Mouse (Mus musculus) embryo, embryonic 9.5 days (tissue): ENCODE results near the gene Lrrc4b.
A peak's percentile ranks its signal among the peaks of the same experiment; 100 is the strongest.

Experiments used
- DNase-seq: peaks from one replicate; pipeline ENCODE4 v3.0.0-alpha.2; 2017; ENCODE audit errors: extremely low spot score

The Lrrc4b gene

DNA sequence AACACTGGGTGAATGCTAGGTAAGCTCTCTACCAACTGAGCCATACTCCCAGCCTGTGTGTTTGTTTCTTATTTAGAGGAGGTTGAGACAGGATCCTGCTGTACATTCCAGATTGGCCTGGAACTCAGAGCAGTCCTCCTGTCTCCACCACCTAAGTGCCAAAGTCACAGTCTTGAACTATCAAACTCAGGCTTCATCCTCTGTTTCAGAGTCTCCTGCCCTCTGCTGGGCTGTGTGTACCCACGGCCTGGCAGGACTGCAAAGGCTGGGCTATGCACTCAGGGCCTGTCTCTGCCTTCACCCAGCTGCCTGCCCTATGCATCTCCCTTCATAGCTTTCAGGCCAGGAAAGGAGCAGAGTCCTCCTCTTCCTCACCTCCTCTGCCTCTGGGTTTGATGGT is 7.4 kb downstream of the Lrrc4b start:
- DNase-seq = no peak

DNA sequence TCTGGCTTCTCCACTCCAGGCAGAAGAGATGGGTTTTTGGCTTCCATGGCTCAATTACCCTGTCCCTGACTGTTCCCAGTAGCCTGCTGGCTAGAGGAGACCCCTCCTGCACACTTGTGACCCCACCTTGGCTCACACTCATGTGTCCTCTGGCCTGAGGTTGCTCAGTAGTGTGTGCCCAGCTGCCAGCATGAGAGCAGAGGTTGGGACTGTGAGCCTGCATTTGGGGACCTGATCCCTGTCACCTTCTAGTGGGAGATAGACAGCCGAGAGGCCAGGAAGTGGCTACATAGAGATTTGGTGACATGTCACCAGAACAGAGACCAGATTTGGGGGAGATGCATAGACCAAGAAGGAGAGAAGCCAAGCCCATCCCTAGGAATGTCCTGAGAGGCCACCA is 8.4 kb downstream of the Lrrc4b start:
- no peak for DNase-seq

DNA sequence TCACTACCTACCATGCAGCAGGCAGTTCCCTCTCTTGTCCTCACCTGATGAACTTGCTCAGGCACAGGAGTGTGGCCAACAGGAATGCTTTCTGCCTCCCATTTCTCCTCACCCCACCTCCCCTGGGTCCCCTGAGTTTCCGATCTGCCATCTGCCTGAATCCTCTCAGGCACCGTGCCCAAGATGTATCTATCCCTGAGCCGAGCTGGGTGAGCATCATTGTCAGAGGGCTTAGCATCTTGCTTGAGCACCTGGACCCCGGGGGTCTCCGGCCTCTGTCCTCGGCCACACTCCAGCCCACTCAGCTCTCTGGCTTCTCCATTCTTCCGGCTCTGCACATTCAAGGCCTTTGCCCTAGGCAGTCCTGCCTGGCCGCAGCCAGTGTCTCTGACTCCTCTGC is 9.1 kb downstream of the Lrrc4b start:
- no peak for DNase-seq

DNA sequence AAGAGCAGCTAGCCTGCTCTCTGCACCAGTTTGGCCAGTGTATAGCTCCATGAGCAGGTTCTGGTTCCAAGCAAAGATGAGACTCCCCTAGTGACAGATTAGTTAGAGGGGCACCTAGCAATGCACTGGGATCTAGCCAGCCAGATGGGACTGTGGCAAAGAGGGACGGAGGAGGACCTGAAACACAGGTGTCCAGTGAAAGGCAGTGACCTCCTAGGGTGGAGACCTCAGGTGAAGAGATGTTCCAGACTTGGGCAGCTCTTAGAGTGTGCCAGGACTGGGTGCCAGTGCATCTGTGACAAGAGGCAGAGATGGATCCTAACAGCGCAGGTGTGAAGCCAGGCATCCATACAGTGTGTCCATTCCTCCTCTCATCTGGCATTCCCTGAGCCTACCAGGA is 10.9 kb downstream of the Lrrc4b start:
- no peak for DNase-seq

DNA sequence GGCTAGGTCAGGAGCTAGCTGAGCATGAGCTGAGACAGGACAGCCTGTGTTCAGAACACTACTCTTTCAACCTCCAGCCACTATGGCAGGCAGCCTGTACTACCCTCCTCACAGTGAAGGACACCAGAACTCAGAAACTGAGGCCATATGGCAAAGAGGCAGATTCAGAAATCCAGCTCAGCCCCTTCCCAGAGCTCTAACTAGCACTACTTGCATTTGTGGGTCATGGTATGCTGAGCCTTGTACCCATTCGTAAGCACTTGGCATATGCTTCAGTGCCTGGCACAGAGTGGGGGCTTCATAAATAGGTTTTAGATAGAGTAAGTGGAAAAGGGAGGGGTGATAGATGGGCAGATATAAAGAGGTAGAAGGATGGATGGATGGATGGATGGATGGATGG is 11.7 kb downstream of the Lrrc4b start:
- DNase-seq = no peak

DNA sequence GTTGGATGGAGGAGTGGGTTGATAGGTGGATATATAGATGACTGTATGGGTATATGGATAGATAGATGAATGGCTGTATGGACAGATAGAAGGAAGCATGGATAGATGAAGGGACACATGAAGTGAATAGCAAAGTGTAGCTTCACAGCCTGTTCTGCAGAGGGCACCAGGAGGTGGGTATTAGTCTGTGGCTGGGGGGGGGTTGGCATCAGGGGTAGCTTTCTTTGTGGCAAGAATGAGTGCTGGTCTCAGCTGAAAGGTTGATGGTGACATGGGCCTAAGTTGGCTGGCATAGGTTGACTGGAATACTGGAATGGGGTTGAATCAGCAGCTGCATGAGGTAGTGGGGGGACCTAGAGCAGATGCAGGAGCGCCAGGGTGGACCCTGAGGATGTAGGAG is 12.4 kb downstream of the Lrrc4b start:
- DNase-seq = no peak

DNA sequence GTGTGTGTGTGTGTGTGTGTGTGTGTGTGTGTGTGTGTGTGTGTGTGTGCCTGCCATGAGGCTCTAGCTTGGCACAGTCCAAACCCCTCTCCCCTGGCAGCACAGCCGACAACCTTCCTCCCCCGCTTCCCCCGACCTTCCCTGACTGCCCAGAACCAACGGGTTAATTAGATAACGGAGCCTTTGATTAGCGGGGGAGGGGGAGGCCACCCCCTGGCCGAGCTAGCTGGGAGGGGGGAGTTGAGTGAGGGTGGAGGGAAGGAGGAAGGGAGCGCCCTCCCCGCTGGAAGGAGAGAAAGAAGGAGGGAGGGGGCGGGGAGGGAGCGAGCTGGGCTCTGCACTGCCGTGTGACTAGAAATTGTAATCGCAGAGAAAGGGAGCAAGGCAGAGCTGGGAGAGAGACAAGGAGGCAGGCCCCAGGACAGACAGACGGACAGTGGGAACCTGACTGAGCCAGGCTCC is 12.9 kb downstream of the Lrrc4b start:
- DNase-seq = peak; percentile 54

DNA sequence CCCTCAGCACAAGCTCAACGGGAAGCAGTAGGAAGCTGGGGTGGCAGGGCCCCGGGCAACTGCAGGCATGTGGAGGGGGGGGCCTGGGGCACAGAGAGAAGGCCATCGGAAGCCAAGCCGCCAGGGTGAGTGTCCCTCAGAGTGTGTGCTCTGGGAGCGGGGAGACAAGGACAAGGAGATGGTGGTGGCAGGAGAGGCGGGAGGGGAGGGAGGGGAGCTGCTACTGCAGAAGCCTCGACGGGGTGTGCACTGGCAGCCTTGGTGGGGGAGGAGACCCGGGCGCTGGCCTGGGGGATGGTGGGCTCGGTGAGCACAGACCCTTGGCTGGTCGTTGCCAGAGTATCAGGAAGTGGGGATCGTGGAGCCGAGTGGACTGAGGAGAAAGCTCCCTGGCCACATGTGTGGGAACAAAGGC is 13.6 kb downstream of the Lrrc4b start:
- peak; percentile 53 for DNase-seq

DNA sequence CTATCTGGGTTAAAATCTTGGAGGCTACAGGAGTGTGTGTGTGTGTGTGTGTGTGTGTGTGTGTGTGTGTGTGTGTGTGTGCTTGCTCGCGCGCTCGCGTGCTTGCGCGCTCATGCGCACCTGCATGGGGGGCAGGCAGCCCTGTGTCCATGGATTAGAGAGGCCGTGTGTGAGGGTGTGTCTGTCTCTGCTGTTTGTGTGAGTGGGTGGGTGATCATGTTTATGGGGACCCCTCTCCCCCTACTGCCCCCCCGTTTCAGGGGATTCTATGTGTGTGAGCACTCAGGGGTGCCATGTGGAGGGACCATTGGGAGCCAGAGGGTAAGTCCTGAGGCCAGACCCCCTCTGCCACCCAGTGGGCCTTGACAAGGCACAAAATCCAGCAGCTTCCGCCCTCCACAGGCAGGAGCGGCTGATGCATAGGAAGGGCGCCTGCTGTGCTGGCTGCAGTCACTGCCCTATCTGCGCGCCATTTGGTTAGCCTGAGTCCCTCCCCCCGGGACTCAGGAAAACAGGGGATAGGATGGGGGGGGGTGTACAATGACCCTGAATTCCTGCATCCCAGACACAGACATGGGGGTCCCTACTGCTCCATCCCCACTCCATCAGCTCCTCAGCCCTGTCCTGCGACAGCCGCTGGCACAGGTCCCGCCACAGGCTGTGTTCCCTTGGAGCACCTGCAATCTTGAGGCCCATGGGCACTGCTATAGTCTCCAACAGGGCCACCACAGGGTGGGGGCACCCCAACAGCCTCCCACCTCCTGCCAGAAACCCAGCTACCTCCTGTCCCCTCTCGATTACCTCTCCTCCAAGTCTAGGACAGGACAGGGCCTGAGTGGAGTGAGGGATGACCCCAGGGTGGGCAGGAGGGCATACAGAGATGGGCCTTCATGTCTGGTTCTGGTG is 14.7 kb downstream of the Lrrc4b start:
- no peak for DNase-seq

DNA sequence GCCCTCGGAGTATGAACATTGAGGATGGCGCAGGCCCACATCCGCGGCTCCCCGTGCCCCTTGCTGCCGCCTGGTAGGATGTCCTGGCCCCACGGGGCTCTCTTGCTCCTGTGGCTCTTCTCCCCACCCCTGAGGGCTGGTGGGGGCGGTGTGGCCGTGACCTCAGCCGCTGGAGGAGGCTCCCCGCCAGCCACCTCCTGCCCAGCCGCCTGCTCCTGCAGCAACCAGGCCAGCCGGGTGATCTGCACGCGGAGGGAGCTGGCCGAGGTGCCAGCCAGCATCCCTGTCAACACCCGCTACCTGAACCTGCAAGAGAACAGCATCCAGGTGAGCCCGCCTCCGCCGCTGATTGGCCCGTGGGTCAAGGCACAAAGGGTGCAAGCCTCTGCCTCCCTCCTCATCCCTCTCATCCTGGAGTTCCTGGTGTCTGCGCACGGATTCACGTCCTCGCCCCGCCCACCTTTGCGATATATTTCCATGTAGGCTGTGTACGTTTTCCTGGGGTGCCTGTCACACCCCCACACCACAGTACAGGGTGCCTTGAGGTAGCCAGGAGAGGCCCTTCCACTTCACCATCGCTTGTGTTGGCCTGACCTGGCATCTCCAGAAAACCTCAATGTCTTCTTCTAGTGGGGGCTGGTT is 16.2 kb downstream of the Lrrc4b start:
- no peak for DNase-seq

DNA sequence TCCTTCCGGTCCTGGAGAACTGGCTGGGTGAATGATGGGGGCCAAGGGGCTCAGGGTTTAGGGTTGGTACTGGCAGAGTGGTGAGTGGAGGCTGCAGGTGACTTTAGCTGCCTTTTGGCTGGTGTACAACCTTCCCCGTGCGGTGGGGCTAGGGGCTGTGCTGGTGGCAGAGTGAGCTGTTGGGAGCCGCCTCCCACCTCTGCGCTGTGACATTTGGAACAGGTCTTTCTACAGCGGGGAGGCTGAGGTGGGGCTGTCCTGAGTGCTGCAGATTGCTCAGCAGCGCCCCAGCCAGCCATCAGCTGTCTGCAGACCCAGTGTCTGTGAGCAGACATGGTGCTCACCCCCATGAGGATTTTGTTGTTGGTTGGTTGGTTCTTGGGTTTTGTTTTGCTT is 16.7 kb downstream of the Lrrc4b start:
- DNase-seq = no peak

DNA sequence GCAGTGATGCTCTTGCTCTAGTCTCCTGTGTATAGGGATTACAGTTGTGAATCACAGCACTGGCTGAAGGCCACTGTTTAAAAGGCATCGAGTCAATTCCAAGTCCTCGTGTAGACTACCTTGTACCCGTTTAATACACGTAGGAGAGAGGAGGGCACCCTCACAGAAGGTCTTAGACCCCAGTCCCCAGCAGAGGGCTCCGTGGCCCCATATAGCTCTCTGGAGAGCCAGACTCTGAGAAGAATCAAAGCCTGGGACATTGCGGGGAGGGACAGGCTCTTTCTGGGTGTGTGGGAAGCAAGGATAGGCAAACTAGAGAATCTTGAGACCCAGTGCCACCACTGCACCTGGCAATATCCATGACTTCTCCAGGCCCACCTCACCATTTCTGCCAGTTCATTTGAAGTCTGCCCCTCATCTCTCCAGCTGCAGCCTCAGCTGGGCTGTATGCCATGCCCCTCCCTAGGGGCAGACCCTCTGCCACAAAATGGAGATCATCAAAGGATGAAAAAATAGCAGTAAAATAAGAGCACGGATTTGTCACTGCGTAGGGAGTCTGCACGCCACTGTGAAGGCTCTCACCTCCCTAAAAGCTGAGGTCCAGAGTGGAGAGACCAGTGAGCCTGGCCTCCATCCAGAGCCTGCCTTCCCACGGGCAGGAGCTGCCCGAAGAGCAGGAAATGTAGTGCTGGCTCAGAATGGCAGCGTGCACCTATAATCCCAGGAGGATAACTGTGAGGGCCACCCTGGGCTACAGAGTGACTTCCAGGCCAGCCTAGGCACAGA is 17.4 kb downstream of the Lrrc4b start:
- no peak for DNase-seq

DNA sequence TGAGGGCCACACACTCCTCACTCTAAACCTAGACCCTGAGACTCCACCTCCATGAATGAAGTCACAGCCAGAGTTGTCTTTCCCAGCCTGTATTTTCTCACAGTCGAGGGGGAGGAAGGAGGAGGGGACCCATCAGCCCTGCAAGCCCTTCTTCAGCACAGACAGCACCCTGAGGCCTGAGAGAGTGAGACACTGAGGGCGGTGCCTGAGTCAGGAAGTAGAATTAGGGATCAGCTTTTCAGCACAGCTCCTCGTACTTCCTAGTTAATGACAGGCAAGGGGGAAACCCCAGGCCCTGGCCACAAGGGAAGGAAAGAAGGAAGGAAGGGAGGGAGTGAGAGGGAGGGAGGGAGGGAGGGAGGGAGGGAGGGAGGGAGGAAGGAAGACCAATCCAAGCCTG is 24.4 kb downstream of the Lrrc4b start:
- no peak for DNase-seq

DNA sequence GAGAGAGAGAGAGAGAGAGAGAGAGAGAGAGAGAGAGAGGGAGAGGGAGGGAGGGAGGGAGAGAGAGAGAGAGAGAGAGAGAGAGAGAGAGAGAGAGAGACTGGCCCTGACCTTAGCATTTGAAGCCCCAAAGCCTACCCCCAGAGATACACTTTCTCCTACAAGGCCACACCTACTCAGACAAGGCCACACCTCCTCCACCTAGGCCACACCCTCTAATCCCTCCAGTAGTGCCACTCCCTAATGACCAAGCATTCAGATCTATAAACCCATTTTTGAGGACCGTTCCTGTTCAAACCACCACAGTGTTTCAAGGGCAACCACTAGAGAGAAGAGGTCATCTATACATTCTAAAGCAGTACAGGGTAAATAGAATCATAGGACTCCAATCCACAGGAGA is 27.5 kb downstream of the Lrrc4b start:
- DNase-seq = no peak

DNA sequence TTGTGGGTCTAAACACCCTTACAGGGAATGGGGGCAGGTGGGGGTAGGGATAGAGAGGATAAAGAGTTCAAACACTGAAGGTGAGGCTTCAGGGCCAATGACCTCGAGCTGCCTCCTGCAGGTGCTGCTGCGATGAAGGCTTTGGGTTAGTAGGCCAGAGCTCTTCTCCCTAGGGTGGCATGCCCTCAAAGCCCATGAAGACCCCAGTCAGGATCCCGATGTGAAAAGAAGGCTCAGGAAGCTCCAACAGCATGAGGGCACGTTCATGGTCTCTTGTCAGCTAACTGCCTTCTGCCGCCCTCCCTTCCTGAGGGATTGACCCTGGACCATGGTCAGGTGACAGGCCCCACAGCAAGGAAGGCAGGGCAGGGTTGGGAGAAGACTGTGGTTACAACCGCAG is 31.2 kb downstream of the Lrrc4b start:
- DNase-seq = no peak

DNA sequence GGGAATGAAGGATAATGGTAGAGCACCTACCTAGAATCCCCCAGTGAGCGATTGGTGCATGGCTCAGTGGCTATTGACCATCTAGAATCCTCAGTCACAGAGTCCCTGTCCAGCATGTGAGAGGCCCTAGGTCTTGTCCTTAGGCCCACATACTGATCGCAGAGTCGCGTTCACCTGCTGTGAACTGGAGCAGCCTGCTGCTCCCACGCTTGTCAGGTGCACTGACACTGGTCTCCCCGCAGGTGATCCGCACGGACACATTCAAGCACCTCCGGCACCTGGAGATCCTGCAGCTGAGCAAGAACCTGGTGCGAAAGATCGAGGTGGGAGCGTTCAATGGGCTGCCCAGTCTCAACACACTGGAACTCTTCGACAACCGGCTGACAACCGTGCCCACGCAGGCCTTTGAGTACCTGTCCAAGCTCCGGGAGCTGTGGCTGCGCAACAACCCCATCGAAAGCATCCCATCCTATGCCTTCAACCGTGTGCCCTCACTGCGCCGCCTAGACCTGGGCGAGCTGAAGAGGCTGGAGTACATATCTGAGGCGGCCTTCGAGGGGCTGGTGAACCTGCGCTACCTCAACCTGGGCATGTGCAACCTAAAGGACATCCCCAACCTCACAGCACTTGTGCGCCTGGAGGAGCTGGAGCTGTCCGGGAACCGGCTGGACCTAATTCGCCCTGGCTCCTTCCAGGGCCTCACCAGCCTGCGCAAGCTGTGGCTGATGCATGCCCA is 32.1 kb downstream of the Lrrc4b start:
- DNase-seq = no peak

DNA sequence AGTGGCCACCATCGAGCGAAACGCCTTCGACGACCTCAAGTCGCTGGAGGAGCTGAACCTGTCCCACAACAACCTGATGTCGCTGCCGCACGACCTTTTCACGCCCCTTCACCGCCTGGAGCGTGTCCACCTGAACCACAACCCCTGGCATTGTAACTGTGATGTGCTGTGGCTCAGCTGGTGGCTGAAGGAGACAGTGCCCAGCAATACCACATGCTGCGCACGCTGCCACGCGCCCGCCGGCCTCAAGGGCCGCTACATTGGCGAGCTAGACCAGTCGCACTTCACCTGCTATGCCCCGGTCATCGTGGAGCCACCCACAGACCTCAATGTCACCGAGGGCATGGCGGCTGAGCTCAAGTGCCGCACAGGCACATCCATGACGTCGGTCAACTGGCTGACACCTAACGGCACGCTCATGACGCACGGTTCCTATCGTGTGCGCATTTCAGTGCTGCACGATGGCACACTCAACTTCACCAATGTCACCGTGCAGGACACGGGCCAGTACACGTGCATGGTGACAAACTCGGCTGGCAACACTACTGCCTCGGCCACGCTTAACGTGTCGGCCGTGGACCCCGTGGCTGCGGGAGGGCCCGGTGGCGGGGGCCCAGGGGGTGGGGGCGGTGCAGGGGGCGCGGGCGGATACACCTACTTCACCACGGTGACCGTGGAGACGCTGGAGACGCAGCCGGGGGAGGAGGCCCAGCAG is 32.8 kb downstream of the Lrrc4b start:
- no peak for DNase-seq

DNA sequence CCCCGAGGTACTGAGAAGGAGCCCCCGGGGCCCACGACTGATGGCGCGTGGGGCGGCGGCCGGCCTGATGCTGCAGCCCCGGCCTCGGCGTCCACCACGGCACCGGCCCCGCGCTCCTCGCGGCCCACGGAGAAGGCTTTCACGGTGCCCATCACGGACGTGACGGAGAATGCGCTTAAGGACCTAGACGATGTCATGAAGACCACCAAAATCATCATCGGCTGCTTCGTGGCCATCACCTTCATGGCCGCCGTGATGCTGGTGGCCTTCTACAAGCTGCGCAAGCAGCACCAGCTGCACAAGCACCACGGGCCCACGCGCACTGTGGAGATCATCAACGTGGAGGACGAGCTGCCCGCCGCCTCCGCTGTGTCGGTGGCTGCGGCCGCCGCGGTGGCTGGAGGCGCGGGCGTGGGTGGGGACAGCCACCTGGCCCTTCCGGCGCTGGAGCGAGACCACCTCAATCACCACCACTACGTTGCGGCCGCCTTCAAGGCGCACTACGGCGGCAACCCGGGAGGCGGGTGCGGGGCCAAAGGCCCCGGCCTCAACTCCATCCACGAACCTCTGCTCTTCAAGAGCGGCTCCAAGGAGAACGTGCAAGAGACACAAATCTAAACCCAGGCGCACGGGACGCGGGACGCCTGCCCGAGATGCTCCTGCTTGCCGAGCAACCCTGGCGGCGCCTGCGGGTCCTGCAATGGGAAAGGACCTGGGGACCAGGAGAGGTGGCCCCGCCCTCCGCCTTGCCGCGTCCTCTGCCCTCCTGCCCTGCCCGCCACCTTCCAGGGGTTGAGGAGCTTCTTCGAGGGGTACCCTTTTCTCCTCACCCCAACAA is 33.6 kb downstream of the Lrrc4b start:
- DNase-seq = peak; percentile 75

DNA sequence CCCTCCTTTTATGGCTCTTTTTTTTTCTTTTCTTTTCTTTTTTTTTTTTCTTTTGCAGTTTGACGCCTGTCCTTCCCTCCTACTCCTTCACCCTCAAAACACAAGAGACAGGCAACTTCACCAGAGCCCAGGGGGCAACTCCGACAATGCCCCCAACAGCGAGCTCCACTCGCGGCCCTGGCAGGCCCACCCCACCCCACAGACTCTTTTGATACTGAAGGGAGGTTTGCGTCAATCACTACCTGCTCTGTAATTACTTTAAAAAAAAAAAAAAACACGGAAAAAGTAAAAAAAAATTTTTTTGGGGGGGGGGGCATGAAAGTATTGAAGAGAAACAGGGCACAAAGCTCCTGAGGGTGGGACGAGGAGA is 34.2 kb downstream of the Lrrc4b start:
- no peak for DNase-seq

DNA sequence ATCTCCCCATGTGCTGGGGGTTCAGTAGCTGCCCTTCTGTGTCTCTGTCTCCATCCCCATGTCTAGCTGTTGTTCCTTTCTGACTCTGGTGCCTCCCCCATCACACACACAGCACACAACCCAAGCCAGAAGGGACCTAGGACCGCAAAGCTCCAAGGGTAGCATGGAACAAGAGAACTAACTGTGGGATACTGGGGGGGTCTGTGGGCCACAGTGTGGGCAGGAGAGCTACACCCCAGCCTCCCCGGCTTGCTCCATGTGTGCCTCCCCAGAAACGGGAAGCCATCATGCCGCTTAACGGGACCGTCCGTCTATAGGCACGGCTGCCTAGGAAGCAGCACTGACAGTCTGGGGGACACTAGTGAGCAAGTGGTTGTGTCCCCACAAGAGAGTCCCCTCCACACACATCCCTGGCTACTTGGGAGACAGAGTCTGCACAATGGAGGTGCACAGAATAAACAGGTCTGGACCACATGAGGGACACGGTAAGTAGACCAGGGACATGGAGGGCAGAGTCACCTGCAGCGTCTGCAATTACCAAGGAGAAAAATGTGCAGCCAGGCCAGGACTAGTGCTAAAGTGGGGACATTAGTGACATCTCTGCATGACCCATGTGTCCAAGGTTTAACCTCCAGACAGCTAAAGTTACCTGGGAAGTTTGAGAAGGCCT is 34.9 kb downstream of the Lrrc4b start:
- DNase-seq = no peak
